Mouse (Mus musculus) inflammation-experienced regulatory T-cells, adult 6 months (primary cell): ENCODE results near the gene Map2k4. TPM values are rescaled to one million over a fixed set of nuclear protein-coding genes. Genes with fewer than 3 reads are reported as not detected.

Experiments
- ATAC-seq: one replicate; pipeline ENCODE4 v1.8.0; 2017
- polyA plus RNA-seq, 3 experiments: library from polyadenylated mRNA; unstranded; fragments of 100-300 nt; shearing (Covaris generic); gene quantifications; one replicate each; pipeline ENCODE4 v1.2.1; 2017

Map2k4 gene
- polyA plus RNA-seq: 10 to 100 TPM; 15.2 to 17.4 (median 15.8) TPM

GRCm38 (mm10) chr11:65788154-65788553 is at the start of gene Map2k4:
Gene Map2k4 (minus strand): TSS chr11:65788297.
- ATAC-seq: peak; percentile 97

- no peak for ATAC-seq
These were observed 36.5 kb upstream of the Map2k4 start for GRCm38 (mm10) chr11:65824556-65824955.

- ATAC-seq: no peak
These were observed 32.8 kb upstream of the Map2k4 start for GRCm38 (mm10) chr11:65820877-65821276.

GRCm38 (mm10) chr11:65820280-65820679 is 32.2 kb upstream of the Map2k4 start:
- ATAC-seq: no peak

GRCm38 (mm10) chr11:65818193-65818592 is 30.1 kb upstream of the Map2k4 start:
- ATAC-seq: no peak

GRCm38 (mm10) chr11:65816237-65816636 is 28.1 kb upstream of the Map2k4 start:
- no peak for ATAC-seq

- no peak for ATAC-seq
These were observed 26.3 kb upstream of the Map2k4 start for GRCm38 (mm10) chr11:65814381-65814780.

- ATAC-seq: no peak
These were observed 24.0 kb upstream of the Map2k4 start for GRCm38 (mm10) chr11:65812088-65812487.

- ATAC-seq: no peak
These were observed 19.5 kb upstream of the Map2k4 start for GRCm38 (mm10) chr11:65807601-65808000.

- peak; percentile 87 for ATAC-seq
These were observed 18.9 kb upstream of the Map2k4 start, which contains the start of gene Zkscan6 for GRCm38 (mm10) chr11:65806909-65807504. Gene Zkscan6 (plus strand): TSS chr11:65807175.

GRCm38 (mm10) chr11:65806321-65806904 is 18.3 kb upstream of the Map2k4 start:
- ATAC-seq: peak; percentile 67

- no peak for ATAC-seq
These were observed 13.8 kb upstream of the Map2k4 start for GRCm38 (mm10) chr11:65801899-65802298.

- ATAC-seq: no peak
These were observed 7.8 kb upstream of the Map2k4 start for GRCm38 (mm10) chr11:65795896-65796295.

- ATAC-seq: peak; percentile 89
These were observed 6.5 kb upstream of the Map2k4 start for GRCm38 (mm10) chr11:65794428-65795219.

- ATAC-seq: peak; percentile 63
These were observed 511 bp downstream of the Map2k4 start for GRCm38 (mm10) chr11:65787421-65788151.

- no peak for ATAC-seq
These were observed 1.9 kb downstream of the Map2k4 start for GRCm38 (mm10) chr11:65786160-65786559.

GRCm38 (mm10) chr11:65781596-65781995 is 6.5 kb downstream of the Map2k4 start:
- no peak for ATAC-seq

- ATAC-seq: no peak
These were observed 8.5 kb downstream of the Map2k4 start for GRCm38 (mm10) chr11:65779578-65779977.

- no peak for ATAC-seq
These were observed 9.0 kb downstream of the Map2k4 start for GRCm38 (mm10) chr11:65779066-65779465.

GRCm38 (mm10) chr11:65777810-65778209 is 10.3 kb downstream of the Map2k4 start:
- no peak for ATAC-seq

GRCm38 (mm10) chr11:65776906-65777611 is 11.0 kb downstream of the Map2k4 start:
- no peak for ATAC-seq

GRCm38 (mm10) chr11:65773946-65774656 is 14.0 kb downstream of the Map2k4 start:
- ATAC-seq: no peak
